Mouse (Mus musculus) splenic B cell, adult 2 months (primary cell): Measurements from ENCODE around the gene Sh3tc1.

Experiments
- DNase-seq: peaks from one replicate; pipeline ENCODE4 v3.0.0-alpha.2; 2011; ENCODE audit warnings: low read depth, low spot score
- H3K27me3 ChIP-seq: 2 replicates; pipeline ENCODE4 v1.6.1; 2012; ENCODE audit warnings: mild to moderate bottlenecking, low read length, moderate library complexity, mixed read lengths; ENCODE audit not compliant: control insufficient read depth, poor library complexity, insufficient read depth, severe bottlenecking
- H3K36me3 ChIP-seq: 2 replicates; pipeline ENCODE4 v1.6.1; 2012; ENCODE audit warnings: mild to moderate bottlenecking, low read length, moderate library complexity, mixed read lengths; ENCODE audit not compliant: control insufficient read depth, poor library complexity, insufficient read depth, severe bottlenecking

Gene Sh3tc1

DNA sequence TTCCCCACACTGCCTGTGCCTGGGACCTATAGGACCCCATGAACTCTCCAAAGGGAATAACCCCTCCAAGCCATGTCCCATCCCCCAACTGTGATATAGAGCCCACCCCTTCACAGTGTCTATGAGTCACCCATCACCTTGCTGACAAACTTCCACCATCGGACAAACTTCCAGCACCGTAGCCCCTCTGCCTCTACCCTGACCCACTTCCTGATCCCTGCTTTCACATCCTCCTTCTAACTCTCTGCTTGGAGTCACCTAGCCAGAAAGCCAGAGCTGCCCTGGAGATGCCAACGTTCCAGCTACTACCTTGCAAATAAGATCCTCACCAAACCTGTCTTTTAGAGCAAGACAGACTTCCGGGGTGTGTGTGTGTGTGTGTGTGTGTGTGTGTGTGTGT, 46.1 kb downstream of the Sh3tc1 start:
- H3K27me3 ChIP-seq = no peaks in the 10 kb centered on the region
- H3K36me3 ChIP-seq = peaks cover 2% of the 10 kb centered on the region
- DNase-seq = no peak

DNA sequence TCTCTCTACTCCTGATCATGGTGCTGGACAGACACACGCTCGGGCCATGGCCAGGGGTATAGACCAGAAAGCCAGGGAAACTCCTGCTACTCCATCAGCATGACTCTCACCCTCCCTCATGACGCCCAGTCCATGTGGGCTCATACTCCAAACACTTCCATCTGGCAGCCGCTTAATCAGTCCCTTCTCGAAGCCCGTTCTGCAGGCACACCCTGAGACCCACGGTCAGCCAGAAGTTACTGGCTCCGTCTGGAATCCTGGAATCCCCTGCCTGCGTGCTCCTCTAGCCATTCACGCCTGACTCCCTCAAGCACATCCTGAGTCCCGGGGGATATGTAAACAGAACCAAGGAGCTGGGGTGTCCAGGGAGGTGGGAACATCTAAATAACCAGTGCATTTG, 48.5 kb downstream of the Sh3tc1 start:
- H3K36me3 ChIP-seq = no peaks in the 10 kb centered on the region
- no peak for DNase-seq
- no peaks in the 10 kb centered on the region for H3K27me3 ChIP-seq

DNA sequence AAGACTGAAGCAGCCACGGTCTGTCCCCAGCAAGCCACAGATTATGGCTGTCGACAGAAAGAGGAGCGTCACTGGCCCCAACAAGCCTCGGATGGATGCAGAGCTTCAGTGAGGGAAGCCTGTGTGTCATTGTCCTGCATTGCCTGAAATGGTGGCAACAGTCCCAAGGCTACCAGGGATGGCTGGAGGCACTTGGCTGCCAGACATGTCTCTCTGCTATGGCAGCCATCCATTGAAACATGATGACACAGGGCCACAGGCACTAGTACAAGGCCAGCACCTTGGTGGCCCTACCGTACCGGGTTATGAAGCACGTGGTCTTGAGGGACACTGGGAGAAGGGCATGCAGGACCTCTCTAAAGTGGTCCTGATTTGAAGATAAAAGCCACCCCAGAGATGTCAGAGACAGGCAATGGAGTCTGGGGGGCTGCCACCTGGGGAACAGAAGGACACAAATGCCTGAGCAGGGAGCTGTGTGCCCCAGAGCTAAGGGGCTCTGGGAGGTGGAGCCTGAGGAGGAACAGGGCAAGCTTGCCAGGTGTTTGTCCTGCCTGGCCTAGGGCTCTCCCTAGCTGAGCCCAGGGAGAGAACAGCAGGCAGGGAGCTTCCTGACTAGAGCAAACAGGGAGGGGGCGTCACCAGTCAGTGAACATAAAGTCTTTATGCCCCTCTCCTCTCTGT, 49.2 kb downstream of the Sh3tc1 start:
- no peaks in the 10 kb centered on the region for H3K36me3 ChIP-seq
- H3K27me3 ChIP-seq = no peaks in the 10 kb centered on the region
- no peak for DNase-seq

- H3K36me3 ChIP-seq = no peaks in the 10 kb centered on the region
- no peak for DNase-seq
- H3K27me3 ChIP-seq = no peaks in the 10 kb centered on the region
These were observed 50.4 kb downstream of the Sh3tc1 start for GRCm38 (mm10) chr5:35689374-35689773.

- peak; percentile 29 for DNase-seq
- H3K36me3 ChIP-seq = no peaks in the 10 kb centered on the region
- H3K27me3 ChIP-seq = no peaks in the 10 kb centered on the region
These were observed 50.9 kb downstream of the Sh3tc1 start for GRCm38 (mm10) chr5:35688851-35689250.

DNA sequence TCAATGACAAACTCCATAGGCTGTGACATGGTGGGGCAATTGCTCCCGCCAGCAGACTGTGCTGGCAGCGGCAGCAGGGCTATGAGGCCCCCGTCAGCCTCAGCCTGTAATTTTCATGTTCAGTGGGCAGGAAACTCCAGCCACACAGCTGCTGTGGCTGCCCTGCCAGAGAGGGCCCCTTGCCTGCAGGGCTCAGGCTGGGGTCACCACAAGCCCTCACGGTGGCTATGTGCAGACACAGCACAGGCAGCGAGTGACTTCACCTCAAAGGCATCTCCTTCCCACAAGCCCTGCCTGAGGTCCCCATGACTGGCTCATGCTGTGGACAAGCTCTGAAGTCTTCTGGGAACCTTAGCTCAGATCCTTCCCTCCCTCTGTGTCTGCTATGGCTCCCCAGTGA, 52.7 kb downstream of the Sh3tc1 start:
- DNase-seq = no peak
- Histone ChIP-seq H3K27me3 (no peaks in the 10 kb centered on the region), H3K36me3 (no peaks in the 10 kb centered on the region)

GRCm38 (mm10) chr5:35686336-35686735, 53.5 kb downstream of the Sh3tc1 start:
- H3K27me3 ChIP-seq = no peaks in the 10 kb centered on the region
- no peak for DNase-seq
- no peaks in the 10 kb centered on the region for H3K36me3 ChIP-seq

- DNase-seq = no peak
- Histone ChIP-seq H3K27me3 (no peaks in the 10 kb centered on the region), H3K36me3 (no peaks in the 10 kb centered on the region)
These were observed 54.7 kb downstream of the Sh3tc1 start for GRCm38 (mm10) chr5:35685079-35685478.

- Histone ChIP-seq H3K36me3 (no peaks in the 10 kb centered on the region), H3K27me3 (no peaks in the 10 kb centered on the region; the same call in 1 of the 2 replicates)
- DNase-seq = no peak
These were observed 58.8 kb downstream of the Sh3tc1 start for GRCm38 (mm10) chr5:35680958-35681357.

GRCm38 (mm10) chr5:35679256-35680155, 60.3 kb downstream of the Sh3tc1 start, which contains the start of gene Htra3:
TSS of gene Htra3 (minus strand) at chr5:35679782.
- no peaks in the 10 kb centered on the region for H3K36me3 ChIP-seq
- H3K27me3 ChIP-seq = no peaks in the 10 kb centered on the region; the same call in 1 of the 2 replicates
- no peak for DNase-seq

- no peak for DNase-seq
- no peaks in the 10 kb centered on the region; the same call in 1 of the 2 replicates for H3K27me3 ChIP-seq
- no peaks in the 10 kb centered on the region for H3K36me3 ChIP-seq
These were observed 62.8 kb downstream of the Sh3tc1 start for GRCm38 (mm10) chr5:35676964-35677363.

DNA sequence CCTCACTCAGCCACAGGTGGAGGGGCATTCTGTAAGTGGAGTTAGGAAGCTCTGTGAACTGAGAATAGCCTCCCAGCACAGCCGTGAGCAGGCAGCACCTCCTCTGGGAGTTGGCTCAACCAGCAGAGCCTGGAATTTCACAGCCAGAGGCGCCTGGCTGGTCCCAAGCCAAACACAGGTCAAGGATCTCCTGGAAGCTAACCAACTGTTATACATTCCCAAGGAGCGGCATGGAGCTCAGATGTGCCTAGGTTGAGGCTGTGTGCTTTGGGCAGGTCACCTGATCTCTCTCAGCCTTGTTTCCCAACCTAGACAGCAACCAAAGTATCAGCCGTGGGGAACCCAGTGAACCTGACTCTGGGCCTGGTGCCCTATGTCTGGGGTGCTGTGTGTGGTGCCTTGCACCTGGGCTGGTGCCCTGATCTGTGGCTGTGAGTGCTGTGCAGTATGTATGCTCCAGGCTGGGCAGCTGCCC, 65.7 kb downstream of the Sh3tc1 start:
- no peak for DNase-seq
- H3K27me3 ChIP-seq = no peaks in the 10 kb centered on the region; the same call in 1 of the 2 replicates
- no peaks in the 10 kb centered on the region for H3K36me3 ChIP-seq

- H3K36me3 ChIP-seq = no peaks in the 10 kb centered on the region
- DNase-seq = no peak
- no peaks in the 10 kb centered on the region; the same call in 1 of the 2 replicates for H3K27me3 ChIP-seq
These were observed 66.7 kb downstream of the Sh3tc1 start for GRCm38 (mm10) chr5:35673086-35673485.

- H3K36me3 ChIP-seq = no peaks in the 10 kb centered on the region
- DNase-seq = no peak
- no peaks in the 10 kb centered on the region for H3K27me3 ChIP-seq
These were observed 67.2 kb downstream of the Sh3tc1 start for GRCm38 (mm10) chr5:35672581-35672980.

DNA sequence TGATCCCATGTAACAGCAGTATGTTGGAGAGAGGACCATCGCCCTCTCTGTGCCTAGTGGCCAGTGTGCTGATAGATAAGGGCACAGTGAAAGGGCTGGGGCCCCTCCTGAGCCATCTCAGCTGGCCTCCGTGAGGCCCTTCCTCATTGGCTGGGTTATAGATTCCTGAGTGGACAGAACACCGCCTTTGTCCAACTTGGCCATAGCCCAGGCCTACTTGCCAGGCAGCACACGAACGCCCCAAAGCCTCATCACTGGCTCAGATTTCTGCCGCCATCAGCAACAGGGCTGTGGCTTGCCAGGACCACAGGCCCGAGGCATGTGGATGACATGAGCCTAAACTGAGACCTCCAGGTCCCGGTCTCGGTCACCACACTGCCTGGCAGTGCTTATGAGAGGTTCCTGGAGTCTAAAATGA, 68.3 kb downstream of the Sh3tc1 start:
- DNase-seq = no peak
- H3K36me3 ChIP-seq = no peaks in the 10 kb centered on the region
- no peaks in the 10 kb centered on the region for H3K27me3 ChIP-seq
